Mouse (Mus musculus): ENCODE data around the gene Nfkbie. TPM values are rescaled to one million over a fixed set of nuclear protein-coding genes. Genes with fewer than 3 reads are reported as not detected.

The Nfkbie gene
- polyA plus RNA-seq, 1 experiment from 2014 or later, result 4.9 TPM

DNA sequence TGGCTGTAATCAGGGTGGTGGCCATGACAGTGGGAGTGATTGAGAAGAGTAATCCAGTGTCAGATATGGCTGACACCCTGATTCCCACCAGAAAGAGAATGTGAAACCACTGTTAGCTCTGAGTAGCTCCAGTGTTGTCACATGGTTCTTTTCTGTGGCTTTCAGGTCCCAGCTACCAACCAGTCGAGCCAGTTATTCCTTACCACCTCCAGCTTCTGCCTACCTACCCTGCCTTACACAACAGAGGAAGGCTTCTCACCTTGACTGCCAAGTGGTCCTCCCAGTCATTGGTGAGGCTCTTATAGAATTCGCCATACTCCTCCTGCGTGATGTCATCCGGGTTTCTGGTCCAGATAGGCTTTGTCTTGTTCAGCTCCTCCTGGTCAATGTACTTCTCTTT is 14.5 kb downstream of the Nfkbie start:
- Histone ChIP-seq H3K4me2 (ENCODE audit: low read length) (no peak overlapping the region), H3K27me3 (ENCODE audit: control insufficient read depth, insufficient read depth, low read length) (no peaks in the 10 kb centered on the region), H3K36me3 (ENCODE audit: control insufficient read depth, insufficient read depth, low read length) (peaks cover 59% of the 10 kb centered on the region), H3K9me3 (ENCODE audit: control insufficient read depth, low read length) (no peaks in the 10 kb centered on the region), H3K27ac (replicated peaks; ENCODE audit: low read depth, low read length) (no peak overlapping the region), H3K4me1 (ENCODE audit: control insufficient read depth, insufficient read depth, low read length) (peaks cover 15% of the 10 kb centered on the region), H3K9ac (replicated peaks; ENCODE audit: low read length) (no peak overlapping the region), H3K4me3 (replicated peaks; ENCODE audit: low read depth, low read length) (no peak overlapping the region)
- 81% methylated on average over 4 of the region's 4 CpGs for WGBS
- DNase-seq, result no peak
- ATAC-seq (ENCODE audit: low FRiP score, low TSS enrichment), result no peak

DNA sequence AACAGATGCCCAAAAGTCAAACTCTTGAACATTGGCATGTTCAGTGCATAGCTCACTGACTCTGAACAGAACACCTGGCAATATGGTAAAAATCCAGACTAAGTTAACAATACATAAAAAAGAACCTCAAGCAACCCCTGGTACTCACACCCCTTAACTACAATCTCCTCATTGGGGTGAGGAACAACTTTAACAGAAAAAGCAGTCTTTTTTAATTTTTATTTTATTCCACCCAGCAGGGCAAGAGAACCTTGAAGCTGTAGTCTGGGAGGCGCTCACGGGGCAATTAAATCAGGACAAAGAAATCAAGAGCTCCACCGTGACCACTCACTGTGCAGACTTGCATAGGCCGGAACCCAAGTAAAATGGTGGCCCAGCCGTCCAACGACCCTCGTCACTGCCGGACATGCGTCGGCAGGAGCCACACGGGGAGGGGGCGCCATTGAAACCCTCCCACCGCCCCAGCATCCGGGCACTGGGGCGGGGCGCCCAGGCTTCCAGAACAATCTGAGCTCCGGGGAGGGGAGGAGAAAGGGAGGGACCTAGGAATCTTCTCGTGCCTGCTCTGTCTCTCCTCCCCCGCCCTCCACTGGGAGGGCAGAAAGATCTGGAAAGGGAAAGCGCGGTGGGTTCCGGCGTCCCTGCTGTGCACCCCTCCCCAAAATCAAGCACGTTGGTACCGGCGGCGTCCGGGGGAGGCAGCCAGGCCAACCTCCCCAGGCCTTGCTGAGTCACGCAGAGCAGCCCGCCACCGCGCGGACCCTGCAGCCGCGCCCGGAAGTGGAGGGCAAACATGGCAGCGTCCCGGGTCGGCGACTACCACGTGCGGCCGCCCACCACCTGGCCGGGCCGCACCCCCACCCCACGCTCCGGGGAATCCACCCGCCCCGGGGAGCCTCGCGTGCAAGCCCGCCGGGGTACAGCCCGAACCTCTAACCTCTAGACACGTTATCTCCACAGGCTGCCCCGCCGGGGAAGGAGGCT is 16.9 kb downstream of the Nfkbie start:
- H3K9me3 ChIP-seq (ENCODE audit: control insufficient read depth, low read length), result no peaks in the 10 kb centered on the region
- H3K27me3 ChIP-seq (ENCODE audit: control insufficient read depth, insufficient read depth, low read length), result no peaks in the 10 kb centered on the region
- H3K4me1 ChIP-seq (ENCODE audit: control insufficient read depth, insufficient read depth, low read length), result peaks cover 13% of the 10 kb centered on the region; the same call in 1 of the 2 replicates
- peak; percentile 60 for ATAC-seq (ENCODE audit: low FRiP score, low TSS enrichment)
- peaks cover 42% of the 10 kb centered on the region for H3K36me3 ChIP-seq (ENCODE audit: control insufficient read depth, insufficient read depth, low read length)
- peak; percentile 89 for DNase-seq
- peak overlapping the region; percentile 98 for H3K9ac ChIP-seq (replicated peaks; ENCODE audit: low read length)
- H3K4me2 ChIP-seq (ENCODE audit: low read length), result peak overlapping the region; percentile 90
- WGBS, result under 1% methylated on average over 56 of the region's 57 CpGs
- H3K27ac ChIP-seq (replicated peaks; ENCODE audit: low read depth, low read length), result peak overlapping the region; percentile 99
- H3K4me3 ChIP-seq (replicated peaks; ENCODE audit: low read depth, low read length), result peak overlapping the region; percentile 100

DNA sequence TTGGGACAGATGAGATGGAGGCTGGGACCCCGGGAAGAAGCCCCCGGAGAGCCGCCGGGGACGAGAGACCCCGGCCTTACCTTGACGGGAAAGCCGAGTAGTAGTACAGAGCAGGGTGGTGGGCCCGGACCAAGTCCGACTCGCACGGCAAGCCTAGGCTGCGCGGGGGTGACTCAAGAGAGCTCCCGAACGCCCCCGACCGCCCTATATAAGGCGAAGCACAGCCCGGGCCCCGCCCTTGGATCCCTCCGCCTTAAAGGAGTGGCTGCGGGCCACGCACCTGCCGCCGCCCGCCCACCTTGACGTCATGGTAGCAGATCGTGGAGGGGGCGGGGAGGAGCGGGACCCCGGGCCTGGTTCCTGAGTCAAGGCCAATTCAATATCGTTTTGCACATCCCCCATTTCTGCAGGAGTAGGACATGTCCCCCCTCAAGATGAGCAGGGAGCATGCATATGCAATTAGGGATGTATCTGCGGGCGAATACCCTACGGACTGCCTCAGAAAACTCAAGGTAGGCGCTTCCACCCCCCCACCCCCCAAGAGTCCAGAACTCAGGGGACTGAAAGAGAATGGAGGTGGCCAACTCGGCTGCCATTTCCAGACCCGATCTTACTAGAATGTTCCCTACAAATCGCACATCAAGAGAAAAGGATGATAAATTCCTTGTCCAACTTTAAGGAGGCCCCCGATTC is 17.7 kb downstream of the Nfkbie start, which contains the start of gene Hsp90ab1:
Gene Hsp90ab1 (minus strand): TSS at position 185 of the 693 bp plus-strand sequence.
- Histone ChIP-seq H3K4me2 (ENCODE audit: low read length) (peak within 1 kb of the TSS; percentile 90), H3K27ac (replicated peaks; ENCODE audit: low read depth, low read length) (peak within 1 kb of the TSS; percentile 99), H3K4me1 (ENCODE audit: control insufficient read depth, insufficient read depth, low read length) (peaks cover 13% of the 10 kb centered on the region; the same call in 1 of the 2 replicates), H3K36me3 (ENCODE audit: control insufficient read depth, insufficient read depth, low read length) (peaks cover 34% of the 10 kb centered on the region), H3K27me3 (ENCODE audit: control insufficient read depth, insufficient read depth, low read length) (no peaks in the 10 kb centered on the region), H3K4me3 (replicated peaks; ENCODE audit: low read depth, low read length) (peak within 1 kb of the TSS; percentile 100), H3K9me3 (ENCODE audit: control insufficient read depth, low read length) (no peaks in the 10 kb centered on the region), H3K9ac (replicated peaks; ENCODE audit: low read length) (peak within 1 kb of the TSS; percentile 98)
- under 1% methylated on average over 41 of the region's 41 CpGs for WGBS
- ATAC-seq (ENCODE audit: low FRiP score, low TSS enrichment) (peak; percentile 89), DNase-seq (peak; percentile 100)

DNA sequence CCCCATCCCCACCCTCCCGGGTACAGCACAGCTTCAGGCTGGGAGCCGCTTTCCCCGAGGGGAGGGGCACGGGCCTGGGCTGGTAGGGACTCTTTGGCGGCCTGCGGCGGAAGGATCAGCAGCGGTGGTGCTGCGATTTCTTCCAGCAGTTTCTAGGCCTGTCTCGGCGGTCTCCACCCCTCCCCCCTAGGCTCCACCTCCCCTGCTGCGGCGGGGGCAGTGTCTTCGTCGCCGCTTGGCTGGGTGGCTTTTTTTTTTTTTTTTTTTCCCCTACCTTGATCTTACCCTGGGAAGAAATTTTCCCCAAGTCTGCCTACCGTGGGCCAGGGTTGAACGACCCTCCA is 18.2 kb downstream of the Nfkbie start:
- DNase-seq, result peak; percentile 97
- WGBS, result 0% methylated on average over 18 of the region's 18 CpGs
- Histone ChIP-seq H3K4me1 (ENCODE audit: control insufficient read depth, insufficient read depth, low read length) (peaks cover 13% of the 10 kb centered on the region; the same call in 1 of the 2 replicates), H3K36me3 (ENCODE audit: control insufficient read depth, insufficient read depth, low read length) (peaks cover 28% of the 10 kb centered on the region), H3K27ac (replicated peaks; ENCODE audit: low read depth, low read length) (peak overlapping the region; percentile 99), H3K4me3 (replicated peaks; ENCODE audit: low read depth, low read length) (peak overlapping the region; percentile 100), H3K27me3 (ENCODE audit: control insufficient read depth, insufficient read depth, low read length) (no peaks in the 10 kb centered on the region), H3K9ac (replicated peaks; ENCODE audit: low read length) (peak overlapping the region; percentile 98), H3K4me2 (ENCODE audit: low read length) (peak overlapping the region; percentile 90), H3K9me3 (ENCODE audit: control insufficient read depth, low read length) (no peaks in the 10 kb centered on the region)
- ATAC-seq (ENCODE audit: low FRiP score, low TSS enrichment), result peak; percentile 64

DNA sequence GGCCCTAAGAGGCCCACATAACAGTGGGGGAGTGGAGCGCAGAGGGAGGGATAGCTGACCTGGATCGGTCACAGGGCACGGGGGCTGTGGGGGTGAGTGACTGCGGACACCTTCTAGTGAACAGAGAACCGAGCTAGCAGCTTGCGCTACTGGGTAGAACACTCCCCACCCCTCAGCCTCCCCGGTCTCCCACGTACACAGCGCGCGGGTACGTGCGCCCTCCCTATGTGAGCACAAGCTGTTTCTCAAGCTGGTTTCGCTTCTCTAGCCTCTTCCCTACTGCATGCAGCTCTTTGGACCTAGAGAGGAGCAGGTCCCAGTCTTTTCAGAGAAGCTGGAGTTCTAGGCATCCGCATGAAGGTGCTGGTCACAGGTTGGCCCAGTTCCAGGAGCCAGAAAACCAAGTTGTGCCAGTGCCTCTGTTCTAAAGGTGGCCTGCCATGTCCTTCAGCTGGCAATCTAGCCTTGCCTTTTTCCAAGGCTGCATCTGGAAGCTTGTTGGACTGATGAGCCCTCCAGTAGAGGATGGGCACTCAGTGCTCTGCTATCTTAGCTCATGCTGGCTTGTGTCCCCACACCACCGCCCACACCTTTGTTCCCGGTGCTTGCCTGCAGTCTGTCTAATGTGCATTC is 18.7 kb downstream of the Nfkbie start:
- Histone ChIP-seq H3K9ac (replicated peaks; ENCODE audit: low read length) (peak overlapping the region; percentile 98), H3K27ac (replicated peaks; ENCODE audit: low read depth, low read length) (peak overlapping the region; percentile 99), H3K4me2 (ENCODE audit: low read length) (peak overlapping the region; percentile 90), H3K4me3 (replicated peaks; ENCODE audit: low read depth, low read length) (peak overlapping the region; percentile 100), H3K4me1 (ENCODE audit: control insufficient read depth, insufficient read depth, low read length) (peaks cover 13% of the 10 kb centered on the region; the same call in 1 of the 2 replicates), H3K9me3 (ENCODE audit: control insufficient read depth, low read length) (no peaks in the 10 kb centered on the region), H3K36me3 (ENCODE audit: control insufficient read depth, insufficient read depth, low read length) (peaks cover 23% of the 10 kb centered on the region), H3K27me3 (ENCODE audit: control insufficient read depth, insufficient read depth, low read length) (no peaks in the 10 kb centered on the region)
- WGBS, result 2% methylated on average over 17 of the region's 17 CpGs
- ATAC-seq (ENCODE audit: low FRiP score, low TSS enrichment), result peak; percentile 48
- peak; percentile 80 for DNase-seq

DNA sequence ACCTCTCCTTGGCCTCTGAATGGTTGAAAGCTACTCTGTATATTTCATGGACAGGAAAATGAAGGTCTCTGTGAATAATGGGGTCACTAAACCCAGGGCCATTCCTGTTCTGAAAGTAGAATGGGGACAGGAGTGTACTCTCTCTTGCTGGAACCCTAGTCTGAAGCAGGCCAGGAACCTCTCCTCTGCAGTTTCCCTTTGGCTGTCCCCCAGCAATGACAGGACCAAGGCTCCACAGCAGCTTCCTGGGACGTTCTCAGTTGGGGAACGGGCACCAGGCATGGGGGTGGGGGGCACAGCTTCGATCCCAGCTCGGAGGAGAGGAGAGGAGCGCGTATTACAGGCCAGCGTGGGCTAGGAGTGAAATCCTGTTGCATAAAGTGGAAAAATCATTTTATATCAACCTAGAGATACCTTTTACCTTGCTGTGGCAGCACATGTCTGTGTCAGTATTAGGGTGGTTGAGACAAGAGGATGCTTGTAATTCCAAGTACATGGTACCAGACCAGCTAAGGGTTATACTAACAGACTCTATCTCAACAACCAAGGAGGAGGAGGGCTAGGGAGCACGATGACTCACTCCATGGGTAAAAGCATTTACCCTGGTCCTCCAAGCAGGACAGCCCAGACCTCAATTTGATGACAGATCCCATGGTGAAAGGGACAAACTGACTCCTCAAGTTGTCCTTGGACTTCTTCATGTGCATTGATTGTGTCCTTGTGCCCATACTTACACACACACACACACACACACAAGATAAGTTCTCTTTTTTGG is 19.8 kb downstream of the Nfkbie start:
- Histone ChIP-seq H3K27me3 (ENCODE audit: control insufficient read depth, insufficient read depth, low read length) (no peaks in the 10 kb centered on the region), H3K9ac (replicated peaks; ENCODE audit: low read length) (peak overlapping the region; percentile 98; the same call in 1 of the 2 replicates), H3K36me3 (ENCODE audit: control insufficient read depth, insufficient read depth, low read length) (peaks cover 13% of the 10 kb centered on the region), H3K4me2 (ENCODE audit: low read length) (peak overlapping the region; percentile 90), H3K27ac (replicated peaks; ENCODE audit: low read depth, low read length) (peak overlapping the region; percentile 99), H3K9me3 (ENCODE audit: control insufficient read depth, low read length) (no peaks in the 10 kb centered on the region), H3K4me3 (replicated peaks; ENCODE audit: low read depth, low read length) (no peak overlapping the region), H3K4me1 (ENCODE audit: control insufficient read depth, insufficient read depth, low read length) (peaks cover 13% of the 10 kb centered on the region; the same call in 1 of the 2 replicates)
- 92% methylated on average over 8 of the region's 8 CpGs for WGBS
- no peak for ATAC-seq (ENCODE audit: low FRiP score, low TSS enrichment)
- no peak for DNase-seq

DNA sequence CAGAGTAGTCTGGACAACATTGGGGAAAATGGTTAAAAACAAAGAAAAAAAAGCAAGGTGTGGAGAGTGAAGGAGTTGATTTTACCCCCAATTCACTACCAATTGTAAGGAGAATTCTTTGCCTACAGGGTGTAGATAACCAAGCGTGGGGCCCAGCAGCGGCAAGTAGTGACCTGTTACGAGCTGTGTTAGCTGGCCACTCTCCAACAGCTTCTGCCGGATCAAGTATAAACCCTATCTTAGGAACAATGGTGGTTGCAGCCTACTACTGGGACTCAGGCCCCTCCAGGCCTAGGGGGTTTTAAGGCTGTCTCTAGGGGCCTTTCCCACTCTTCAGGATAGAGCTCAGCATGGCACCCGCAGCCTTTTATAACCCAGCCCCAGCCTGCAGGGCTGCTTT is 22.7 kb downstream of the Nfkbie start:
- Histone ChIP-seq H3K4me3 (replicated peaks; ENCODE audit: low read depth, low read length) (no peak overlapping the region), H3K27ac (replicated peaks; ENCODE audit: low read depth, low read length) (no peak overlapping the region), H3K9ac (replicated peaks; ENCODE audit: low read length) (no peak overlapping the region), H3K4me1 (ENCODE audit: control insufficient read depth, insufficient read depth, low read length) (peaks cover 8% of the 10 kb centered on the region; the same call in 1 of the 2 replicates), H3K36me3 (ENCODE audit: control insufficient read depth, insufficient read depth, low read length) (no peaks in the 10 kb centered on the region), H3K27me3 (ENCODE audit: control insufficient read depth, insufficient read depth, low read length) (no peaks in the 10 kb centered on the region), H3K4me2 (ENCODE audit: low read length) (no peak overlapping the region), H3K9me3 (ENCODE audit: control insufficient read depth, low read length) (no peaks in the 10 kb centered on the region)
- DNase-seq, result no peak
- no peak for ATAC-seq (ENCODE audit: low FRiP score, low TSS enrichment)
- WGBS, result 61% methylated on average over 5 of the region's 5 CpGs

DNA sequence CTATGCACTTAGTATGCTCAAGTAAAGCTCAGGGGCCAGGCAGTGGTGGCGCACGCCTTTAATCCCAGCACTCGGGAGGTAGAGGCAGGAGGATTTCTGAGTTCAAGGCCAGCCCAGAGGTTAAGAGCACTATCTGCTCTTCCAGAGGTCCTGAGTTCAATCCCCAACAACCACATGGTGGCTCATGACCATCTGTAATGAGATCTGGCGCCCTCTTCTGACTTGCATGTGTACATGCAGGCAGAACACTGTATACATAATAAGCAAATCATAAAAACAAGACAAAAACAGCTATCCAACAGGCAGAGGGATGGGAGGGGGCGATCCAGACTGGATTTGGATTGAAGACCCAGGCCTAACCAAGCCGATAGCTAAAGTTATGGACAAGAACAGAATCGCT is 23.3 kb downstream of the Nfkbie start:
- ATAC-seq (ENCODE audit: low FRiP score, low TSS enrichment), result no peak
- H3K27ac ChIP-seq (replicated peaks; ENCODE audit: low read depth, low read length), result no peak overlapping the region
- H3K9me3 ChIP-seq (ENCODE audit: control insufficient read depth, low read length), result no peaks in the 10 kb centered on the region
- no peak for DNase-seq
- H3K36me3 ChIP-seq (ENCODE audit: control insufficient read depth, insufficient read depth, low read length), result no peaks in the 10 kb centered on the region
- H3K9ac ChIP-seq (replicated peaks; ENCODE audit: low read length), result no peak overlapping the region
- no peak overlapping the region for H3K4me3 ChIP-seq (replicated peaks; ENCODE audit: low read depth, low read length)
- no peak overlapping the region for H3K4me2 ChIP-seq (ENCODE audit: low read length)
- WGBS, result 71% methylated on average over 7 of the region's 7 CpGs
- peaks cover 8% of the 10 kb centered on the region; the same call in 1 of the 2 replicates for H3K4me1 ChIP-seq (ENCODE audit: control insufficient read depth, insufficient read depth, low read length)
- H3K27me3 ChIP-seq (ENCODE audit: control insufficient read depth, insufficient read depth, low read length), result no peaks in the 10 kb centered on the region
